Mouse (Mus musculus): Measurements from ENCODE around the gene Exoc3l4. TPM values are rescaled to one million over a fixed set of nuclear protein-coding genes. Genes with fewer than 3 reads are reported as not detected.

The Exoc3l4 gene
- total and polyA plus RNA-seq, 3 experiments, result 0.04 to 0.17 TPM; not detected in 1

GRCm38 (mm10) chr12:111413300-111413699 lies 3.5 kb upstream of the Exoc3l4 start (continued):
- TF ChIP-seq ZC3H11A (IDR thresholded peaks at IDR 0.05; ENCODE audit: low read depth, low read length), result peak; percentile 28

- Histone ChIP-seq H3K4me3 (ENCODE audit: control insufficient read depth in 1 of 2, insufficient read depth in 1 of 2, low read depth in 2 of 2, low read length in 2 of 2) (no peak overlapping the region), H3K27ac (ENCODE audit: control insufficient read depth, low read depth, low read length) (no peak overlapping the region), H3K9me3 (replicated peaks; ENCODE audit: insufficient read depth, low read length) (no peaks in the 10 kb centered on the region), H3K79me2 (ENCODE audit: control insufficient read depth, insufficient read depth, low read length, poor library complexity) (no peaks in the 10 kb centered on the region), H3K4me1 (ENCODE audit: control insufficient read depth in 1 of 2, insufficient read depth in 2 of 2, low read length in 2 of 2) (peaks cover 0 to 13% of the 10 kb centered on the region in 2 experiments; a peak in 3 of 4 replicates), H3K36me3 (ENCODE audit: control insufficient read depth in 1 of 2, insufficient read depth in 2 of 2, low read length in 2 of 2) (no peaks in the 10 kb centered on the region), H3K27me3 (ENCODE audit: control insufficient read depth in 1 of 2, insufficient read depth in 2 of 2, low read length in 2 of 2) (no peaks in the 10 kb centered on the region), H3K9ac (ENCODE audit: control insufficient read depth, low read depth, low read length, poor library complexity, severe bottlenecking) (no peak overlapping the region)
- TF ChIP-seq TBP (IDR thresholded peaks at IDR 0.05; ENCODE audit: low read depth, low read length), result peak; percentile 79
- TF ChIP-seq CTCF (IDR thresholded peaks at IDR 0.05 in 2 of 3, conservative IDR thresholded peaks at IDR 0.05 in 1 of 3; ENCODE audit: control insufficient read depth in 1 of 3, insufficient read depth in 1 of 3, low read depth in 2 of 3, low read length in 3 of 3, poor library complexity in 1 of 3, severe bottlenecking in 1 of 3), result no peak
- no peak for TF ChIP-seq MYB (IDR thresholded peaks at IDR 0.05; ENCODE audit: low read depth, low read length)
- TF ChIP-seq ZNF384 (IDR thresholded peaks at IDR 0.05; ENCODE audit: low read depth, low read length), result no peak
- no peak for TF ChIP-seq RAD21 (IDR thresholded peaks at IDR 0.05; ENCODE audit: low read depth, low read length)
- peak; percentile 51 for TF ChIP-seq GATA1 (IDR thresholded peaks at IDR 0.05; ENCODE audit: low read depth, low read length)
- TF ChIP-seq POLR2AphosphoS5 (IDR thresholded peaks at IDR 0.05; ENCODE audit: borderline replicate concordance, low read depth, low read length), result no peak
- TF ChIP-seq TCF12 (IDR thresholded peaks at IDR 0.05; ENCODE audit: low read depth, low read length), result no peak
- no peak for TF ChIP-seq NELFE (IDR thresholded peaks at IDR 0.05; ENCODE audit: low read depth, low read length)
- no peak for TF ChIP-seq MAZ (IDR thresholded peaks at IDR 0.05; ENCODE audit: low read depth, low read length)
- no peak for TF ChIP-seq E2F4 (IDR thresholded peaks at IDR 0.05; ENCODE audit: borderline replicate concordance, low read depth, low read length)
- no peak for TF ChIP-seq MAX (IDR thresholded peaks at IDR 0.05; ENCODE audit: low read length)
- TF ChIP-seq SIN3A (IDR thresholded peaks at IDR 0.05; ENCODE audit: low read length), result no peak
- no peak for TF ChIP-seq SMC3 (IDR thresholded peaks at IDR 0.05; ENCODE audit: low read depth, low read length)
- peak; percentile 97 for TF ChIP-seq ZKSCAN1 (IDR thresholded peaks at IDR 0.05; ENCODE audit: low read depth, low read length)
- TF ChIP-seq MXI1 (IDR thresholded peaks at IDR 0.05; ENCODE audit: low read depth, low read length), result no peak
- no peak for TF ChIP-seq ETS1 (IDR thresholded peaks at IDR 0.05; ENCODE audit: low read depth, low read length)
- no peak for TF ChIP-seq USF1 (IDR thresholded peaks at IDR 0.05; ENCODE audit: low read depth, low read length)
- no peak for TF ChIP-seq HCFC1 (IDR thresholded peaks at IDR 0.05; ENCODE audit: low read depth, low read length)
- no peak for TF ChIP-seq BHLHE40 (IDR thresholded peaks at IDR 0.05; ENCODE audit: borderline replicate concordance, low read depth, low read length)
- no peak for TF ChIP-seq ZMIZ1 (IDR thresholded peaks at IDR 0.05; ENCODE audit: low read depth, low read length)
- peak in 1 of 2 experiments; percentile 56; a peak in 1 of 4 replicates for TF ChIP-seq EP300 (IDR thresholded peaks at IDR 0.05; ENCODE audit: low read depth in 1 of 2, low read length in 2 of 2)
- TF ChIP-seq TAL1 (IDR thresholded peaks at IDR 0.05; ENCODE audit: low read length), result no peak
- DNase-seq (ENCODE audit: low read depth, low spot score), result peak; percentile 77
These were observed 3.1 kb downstream of the Exoc3l4 start for GRCm38 (mm10) chr12:111419918-111420317.
